Mouse (Mus musculus): ENCODE measurements around the gene Rassf5. TPM values are rescaled to one million over a fixed set of nuclear protein-coding genes. Genes with fewer than 3 reads are reported as not detected.
"Not testable (repeated sequence)": the region's sequence is repeated elsewhere in the genome, so short reads cannot be mapped to it uniquely, and the experiment has no call there.

Gene Rassf5
- polyA plus RNA-seq, 1 experiment from 2014 or later, result 18.2 TPM

DNA sequence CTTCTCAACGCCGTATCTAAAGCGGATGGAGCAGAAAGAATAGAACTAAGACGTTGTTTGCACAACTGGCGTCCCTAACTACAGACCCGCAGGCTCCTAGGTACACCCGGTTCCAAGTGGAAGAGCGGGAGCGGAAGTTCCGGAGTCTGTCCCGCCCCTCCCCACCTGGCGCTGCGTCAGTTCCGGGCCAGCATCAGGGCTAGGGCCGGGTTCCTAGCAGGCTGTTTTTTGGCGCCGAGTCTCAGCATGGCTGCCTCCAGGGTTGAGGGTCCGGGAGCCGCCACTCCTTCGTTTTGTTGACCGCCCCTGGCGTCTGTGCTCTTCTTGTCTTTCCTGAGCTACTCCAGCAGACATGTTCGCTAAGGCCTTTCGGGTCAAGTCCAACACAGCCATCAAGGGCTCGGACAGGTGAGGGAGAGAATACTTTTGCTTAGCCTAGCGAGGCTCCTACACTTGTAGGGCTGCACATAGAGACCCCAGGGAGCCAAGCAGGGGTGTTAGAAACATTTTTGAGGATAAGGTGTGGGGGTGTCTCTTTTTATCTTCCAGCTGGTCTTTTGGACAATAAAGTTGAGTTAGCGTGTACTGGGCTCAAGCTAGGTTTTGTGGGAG, 91.9 kb downstream of the Rassf5 start, which contains the start of gene Eif2d:
TSS of gene Eif2d (plus strand) at position 164 of the 612 bp plus-strand sequence.
- Histone ChIP-seq H3K4me1 (peaks cover 12% of the 10 kb centered on the region), H3K4me2 (peak within 1 kb of the TSS; percentile 92), H3K27me3 (replicated peaks) (0 out of 2 replicates have a peak, but pooled peaks cover 2% of the 10 kb centered on the region), H3K9me3 (no peaks in the 10 kb centered on the region), H3K4me3 (peak within 1 kb of the TSS; percentile 80), H3K36me3 (peaks cover 8% of the 10 kb centered on the region), H3K9ac (peak within 1 kb of the TSS; percentile 85), H3K27ac (replicated peaks) (peak within 1 kb of the TSS; percentile 63)
- under 1% methylated on average over 27 of the region's 27 CpGs for WGBS
- ATAC-seq (ENCODE audit: extremely low read depth, insufficient number of reproducible peaks, low FRiP score, low TSS enrichment), result peak; percentile 84

DNA sequence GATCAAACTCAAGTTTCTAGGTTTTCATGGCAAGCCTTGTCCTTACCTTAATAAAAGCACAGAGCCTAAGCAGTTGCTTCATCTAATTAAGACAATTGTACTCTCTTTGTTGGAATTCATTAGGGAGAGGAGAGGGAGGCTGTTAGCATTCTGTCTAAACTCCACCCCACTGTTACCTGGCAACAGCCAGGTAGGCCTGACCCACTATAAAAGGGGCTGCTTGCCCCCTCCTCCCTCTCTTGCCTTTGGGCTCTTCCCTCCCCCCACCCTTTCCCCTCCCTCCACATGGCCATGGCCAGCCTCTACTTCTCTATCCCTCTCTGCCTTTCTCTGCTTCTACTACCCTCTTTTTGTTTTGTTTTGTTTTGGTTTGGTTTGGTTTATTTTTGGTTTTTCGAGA, 95.6 kb downstream of the Rassf5 start:
- Histone ChIP-seq H3K4me2 (no peak overlapping the region), H3K4me3 (no peak overlapping the region), H3K9ac (no peak overlapping the region), H3K9me3 (no peaks in the 10 kb centered on the region), H3K36me3 (no peaks in the 10 kb centered on the region), H3K27ac (replicated peaks) (no peak overlapping the region), H3K27me3 (replicated peaks) (0 out of 2 replicates have a peak, but pooled peaks cover 4% of the 10 kb centered on the region), H3K4me1 (peaks cover 12% of the 10 kb centered on the region)
- no peak for ATAC-seq (ENCODE audit: extremely low read depth, insufficient number of reproducible peaks, low FRiP score, low TSS enrichment)
- 64% methylated on average over 1 of the region's 1 CpGs for WGBS

DNA sequence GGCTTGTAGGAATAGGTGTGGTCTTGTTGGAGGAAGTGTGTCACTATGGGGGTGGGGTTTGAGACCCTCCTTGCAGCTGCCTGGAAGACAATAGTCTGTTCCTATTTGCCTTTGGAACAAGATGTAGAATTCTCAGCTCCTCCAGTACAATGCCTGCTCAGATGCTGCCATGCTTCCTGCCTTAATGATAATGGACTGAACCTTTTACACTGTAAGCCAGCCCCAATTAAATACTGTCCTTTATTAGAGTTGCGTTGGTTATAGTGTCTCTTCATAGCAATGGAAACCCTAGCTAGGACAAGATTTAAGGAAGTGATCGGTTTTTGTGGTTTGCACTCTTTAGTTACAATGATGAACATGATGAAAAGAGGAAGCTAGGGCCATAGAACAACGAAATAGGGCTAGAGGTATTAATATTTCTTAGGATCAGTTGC, 98.9 kb downstream of the Rassf5 start:
- H3K36me3 ChIP-seq, result no peaks in the 10 kb centered on the region
- 74% methylated on average over 3 of the region's 3 CpGs for WGBS
- no peak overlapping the region for H3K9ac ChIP-seq

DNA sequence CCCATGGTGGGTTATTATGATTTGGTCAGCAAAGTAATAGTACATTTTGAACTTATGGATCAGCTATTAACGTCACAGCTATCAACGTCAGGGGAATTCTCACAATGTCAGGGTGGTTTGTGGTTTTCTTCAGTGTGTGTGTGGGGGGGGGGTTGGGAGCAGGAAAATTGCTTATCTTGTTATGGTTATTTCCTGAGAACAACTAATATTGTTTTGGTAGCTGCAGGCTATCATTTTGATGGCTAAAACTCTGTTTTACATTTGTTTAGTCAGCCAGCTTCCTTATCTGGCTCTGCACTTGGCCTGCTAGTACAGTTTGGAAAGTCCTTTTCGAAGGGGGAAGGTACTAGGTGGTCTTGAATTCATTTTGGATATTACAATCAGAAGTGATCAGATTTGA, 99.8 kb downstream of the Rassf5 start:
- not testable (repeated sequence) for ATAC-seq (ENCODE audit: extremely low read depth, insufficient number of reproducible peaks, low FRiP score, low TSS enrichment); H3K27ac ChIP-seq (replicated peaks); H3K36me3 ChIP-seq; H3K4me3 ChIP-seq; H3K4me2 ChIP-seq; H3K27me3 ChIP-seq (replicated peaks); H3K9me3 ChIP-seq; H3K9ac ChIP-seq; H3K4me1 ChIP-seq
- WGBS, result 71% methylated on average over 3 of the region's 3 CpGs

More for the DNA sequence above, 98.9 kb downstream of the Rassf5 start:
- no peak overlapping the region for H3K4me2 ChIP-seq
- no peak overlapping the region for H3K27ac ChIP-seq (replicated peaks)
- no peak overlapping the region for H3K4me3 ChIP-seq
- H3K27me3 ChIP-seq (replicated peaks), result 0 out of 2 replicates have a peak, but pooled peaks cover 4% of the 10 kb centered on the region
- no peak for ATAC-seq (ENCODE audit: extremely low read depth, insufficient number of reproducible peaks, low FRiP score, low TSS enrichment)
- H3K9me3 ChIP-seq, result no peaks in the 10 kb centered on the region
- no peaks in the 10 kb centered on the region for H3K4me1 ChIP-seq

DNA sequence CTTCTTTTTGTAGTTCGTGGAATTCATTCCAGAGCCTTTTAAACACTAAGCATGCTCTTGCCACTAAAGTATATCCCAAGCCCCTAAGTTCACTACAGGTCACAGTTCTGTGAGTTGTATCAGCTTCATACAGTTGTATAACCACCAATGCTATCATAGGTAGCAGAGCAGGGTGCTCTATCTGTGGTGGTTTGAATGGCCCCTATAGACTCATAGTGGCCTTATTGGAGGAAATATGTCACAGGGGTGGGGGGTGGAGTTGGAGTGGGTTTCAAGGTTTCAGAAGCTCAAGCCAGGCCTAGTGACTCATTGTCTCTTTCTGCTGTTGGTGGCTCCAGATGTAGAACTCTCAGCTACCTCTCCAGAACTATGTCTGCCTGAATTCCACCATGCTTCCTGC, 102.6 kb downstream of the Rassf5 start:
- WGBS, result 61% methylated on average over 1 of the region's 1 CpGs
- Histone ChIP-seq H3K9ac (no peak overlapping the region), H3K36me3 (no peaks in the 10 kb centered on the region), H3K27ac (replicated peaks) (no peak overlapping the region), H3K9me3 (no peaks in the 10 kb centered on the region), H3K4me2 (no peak overlapping the region), H3K4me3 (no peak overlapping the region), H3K4me1 (peaks cover 10% of the 10 kb centered on the region), H3K27me3 (replicated peaks) (no peaks in the 10 kb centered on the region)
- no peak for ATAC-seq (ENCODE audit: extremely low read depth, insufficient number of reproducible peaks, low FRiP score, low TSS enrichment)

DNA sequence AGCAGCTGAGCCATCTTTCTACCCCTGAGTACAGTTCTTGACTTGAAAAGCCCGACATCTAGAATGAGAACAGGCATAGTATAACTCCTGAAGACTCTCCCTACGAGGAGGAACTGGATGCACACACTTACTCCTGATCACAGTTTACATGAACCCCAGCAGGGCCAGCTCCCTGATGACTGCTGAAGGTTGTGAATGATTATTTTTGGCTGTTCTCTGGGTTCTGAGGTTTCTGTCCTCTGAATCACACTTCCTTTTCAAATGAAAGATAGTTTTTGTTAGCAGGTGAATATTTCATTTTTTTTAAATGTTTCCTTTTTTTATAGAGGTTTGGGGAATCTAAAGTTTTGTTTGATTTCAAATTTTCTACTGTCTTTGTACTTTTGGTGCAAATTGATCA, 103.6 kb downstream of the Rassf5 start:
- Histone ChIP-seq H3K4me2 (no peak overlapping the region), H3K27me3 (replicated peaks) (no peaks in the 10 kb centered on the region), H3K36me3 (no peaks in the 10 kb centered on the region), H3K9ac (no peak overlapping the region), H3K4me1 (peaks cover 15% of the 10 kb centered on the region), H3K9me3 (no peaks in the 10 kb centered on the region), H3K4me3 (no peak overlapping the region), H3K27ac (replicated peaks) (no peak overlapping the region)
- ATAC-seq (ENCODE audit: extremely low read depth, insufficient number of reproducible peaks, low FRiP score, low TSS enrichment), result no peak
- WGBS, result 57% methylated on average over 2 of the region's 2 CpGs

DNA sequence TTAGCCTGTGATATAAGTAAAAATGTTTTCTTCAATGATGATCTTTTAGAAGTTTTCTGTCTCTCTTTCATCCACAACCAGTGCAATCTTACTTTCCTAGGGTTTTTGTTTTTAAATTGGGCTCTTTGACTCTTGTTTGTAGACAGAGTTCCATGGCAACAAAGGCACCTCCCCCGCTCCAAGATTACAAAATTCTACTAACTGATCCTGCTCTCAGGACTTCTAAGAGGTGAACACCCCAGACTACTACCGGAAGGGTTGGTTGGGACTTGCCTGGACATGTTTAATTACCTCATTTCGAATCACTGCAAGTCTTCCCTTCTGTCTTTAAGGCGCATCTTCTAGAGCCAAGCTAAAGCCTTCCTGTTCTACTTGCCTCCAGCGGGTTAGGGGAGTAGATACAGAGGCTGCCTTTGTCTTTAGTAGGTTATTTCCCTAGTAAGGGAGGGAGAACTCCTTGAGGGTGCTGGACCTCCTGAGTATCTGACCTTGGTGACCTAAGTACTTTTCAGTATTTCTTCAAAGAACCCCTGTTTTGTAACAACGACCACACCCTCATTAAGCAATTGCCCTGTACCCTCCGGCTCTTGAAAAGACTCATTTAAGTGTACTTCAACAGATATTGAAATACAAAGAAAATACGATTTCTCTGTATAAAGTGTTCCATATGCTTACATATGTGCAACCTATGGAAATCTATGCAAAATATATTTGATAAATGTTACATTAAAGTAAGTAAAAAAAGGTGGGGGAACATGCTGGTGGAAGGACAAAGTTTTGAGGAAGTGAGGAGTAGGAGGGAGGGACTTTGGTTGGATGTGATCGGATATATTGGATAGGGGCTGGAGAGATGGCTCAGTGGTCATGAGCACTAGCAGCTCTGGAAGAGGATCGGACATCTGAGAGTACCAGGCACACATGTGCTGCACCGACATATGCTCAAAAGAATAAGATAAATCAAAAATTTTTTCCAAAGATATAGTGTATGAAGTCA, 105.7 kb downstream of the Rassf5 start:
- peak overlapping the region; percentile 83 for H3K4me2 ChIP-seq
- H3K4me3 ChIP-seq, result peak overlapping the region; percentile 80
- 69% methylated on average over 11 of the region's 11 CpGs for WGBS
- H3K27me3 ChIP-seq (replicated peaks), result no peaks in the 10 kb centered on the region
- peaks cover 26% of the 10 kb centered on the region for H3K4me1 ChIP-seq
- H3K27ac ChIP-seq (replicated peaks), result peak overlapping the region; percentile 87
- ATAC-seq (ENCODE audit: extremely low read depth, insufficient number of reproducible peaks, low FRiP score, low TSS enrichment), result no peak
- no peaks in the 10 kb centered on the region for H3K36me3 ChIP-seq
- H3K9ac ChIP-seq, result peak overlapping the region; percentile 86; the same call in 1 of the 2 replicates
- no peaks in the 10 kb centered on the region for H3K9me3 ChIP-seq

DNA sequence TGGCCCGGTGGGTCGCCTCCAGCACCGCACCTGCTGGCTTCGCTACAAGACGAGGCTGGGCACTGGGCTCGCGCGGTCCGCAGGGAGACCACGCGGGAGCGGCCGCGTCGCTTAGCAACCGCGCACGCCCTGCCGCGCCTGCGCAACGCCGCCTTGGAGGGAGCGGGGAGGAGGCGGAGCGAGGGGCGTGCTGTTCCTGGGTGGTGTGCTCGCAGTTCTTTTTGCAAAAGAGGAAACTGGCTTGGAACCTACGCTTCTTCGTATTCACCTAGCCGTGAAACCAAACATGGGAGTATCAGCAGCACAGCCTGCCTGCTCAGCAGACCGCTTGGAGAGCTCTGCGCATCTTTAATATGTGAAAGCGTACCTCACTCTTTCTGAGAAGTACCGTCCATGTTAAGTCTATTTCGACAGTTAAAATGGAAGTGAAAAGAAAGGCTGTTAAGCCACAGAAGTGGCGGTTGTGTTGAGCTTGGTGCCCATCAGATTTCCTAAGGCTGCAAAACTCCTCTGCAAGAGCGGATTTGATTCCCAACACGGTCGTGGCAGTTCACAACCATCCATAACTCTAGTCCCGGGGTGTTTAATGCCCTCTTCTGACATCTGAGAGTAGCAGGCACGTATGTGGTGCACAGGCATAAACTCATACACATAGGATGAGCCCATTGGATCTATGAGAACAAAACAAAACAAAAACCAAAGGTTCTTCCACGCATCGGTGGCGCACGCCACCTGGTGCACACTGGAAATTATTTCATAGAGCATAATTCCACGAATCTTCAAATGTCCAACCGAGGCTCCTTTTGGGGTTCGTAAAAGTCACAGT, 106.7 kb downstream of the Rassf5 start, which contains the start of gene Dyrk3:
TSS of gene Dyrk3 (minus strand) at position 150 of the 826 bp plus-strand sequence.
- Histone ChIP-seq H3K9me3 (no peaks in the 10 kb centered on the region), H3K9ac (peak within 1 kb of the TSS; percentile 86), H3K27ac (replicated peaks) (peak within 1 kb of the TSS; percentile 87), H3K36me3 (no peaks in the 10 kb centered on the region), H3K27me3 (replicated peaks) (no peaks in the 10 kb centered on the region), H3K4me2 (peak within 1 kb of the TSS; percentile 83), H3K4me1 (peaks cover 31% of the 10 kb centered on the region), H3K4me3 (peak within 1 kb of the TSS; percentile 80)
- ATAC-seq (ENCODE audit: extremely low read depth, insufficient number of reproducible peaks, low FRiP score, low TSS enrichment), result peak; percentile 94
- 4% methylated on average over 49 of the region's 49 CpGs for WGBS

DNA sequence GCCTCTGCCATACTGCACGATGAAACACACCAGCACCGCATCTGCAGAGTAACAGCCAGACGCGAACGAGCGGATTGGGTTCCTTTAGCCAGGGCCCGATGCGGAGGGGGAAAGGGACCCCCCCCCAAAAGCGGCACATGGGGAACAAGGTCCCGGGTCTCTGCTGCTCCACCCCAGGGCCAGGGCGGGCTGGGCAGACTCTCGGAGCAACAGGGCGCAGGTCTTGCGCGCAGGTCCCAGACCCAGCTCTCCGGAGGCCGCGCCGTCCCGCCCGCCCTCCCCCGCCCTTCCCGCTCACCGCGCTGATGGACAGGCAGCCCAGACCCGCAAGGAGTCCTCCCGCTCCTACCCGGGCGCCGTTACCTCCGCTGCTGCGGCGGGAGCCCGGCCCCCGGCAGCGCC, 107.3 kb downstream of the Rassf5 start:
- H3K9ac ChIP-seq, result peak overlapping the region; percentile 86
- H3K9me3 ChIP-seq, result no peaks in the 10 kb centered on the region
- H3K4me3 ChIP-seq, result peak overlapping the region; percentile 80
- no peaks in the 10 kb centered on the region for H3K36me3 ChIP-seq
- peak overlapping the region; percentile 83 for H3K4me2 ChIP-seq
- 1% methylated on average over 36 of the region's 36 CpGs for WGBS
- peaks cover 31% of the 10 kb centered on the region for H3K4me1 ChIP-seq
- ATAC-seq (ENCODE audit: extremely low read depth, insufficient number of reproducible peaks, low FRiP score, low TSS enrichment), result no peak; the same call in 1 of the 2 replicates
- no peaks in the 10 kb centered on the region for H3K27me3 ChIP-seq (replicated peaks)
- peak overlapping the region; percentile 87; the same call in 1 of the 2 replicates for H3K27ac ChIP-seq (replicated peaks)

DNA sequence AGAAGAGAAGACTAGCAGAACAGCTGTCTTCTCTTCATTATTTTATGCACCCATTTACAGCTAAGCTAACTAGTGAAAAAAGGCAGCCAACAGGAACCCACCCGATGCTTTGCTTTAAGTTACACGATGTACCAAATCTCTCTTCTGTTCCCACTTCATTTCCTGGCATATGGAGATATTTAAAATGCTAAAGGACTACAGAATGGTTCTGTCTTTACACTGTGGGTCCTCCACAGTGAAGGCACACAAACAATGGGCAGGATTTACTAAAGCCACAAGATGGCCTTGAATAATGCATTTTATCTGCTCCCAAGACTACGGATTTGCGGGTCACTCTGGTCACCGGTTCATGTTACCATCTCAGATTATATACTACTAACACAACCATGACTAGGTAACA, 107.9 kb downstream of the Rassf5 start:
- no peaks in the 10 kb centered on the region for H3K9me3 ChIP-seq
- peak overlapping the region; percentile 80 for H3K4me3 ChIP-seq
- no peaks in the 10 kb centered on the region for H3K27me3 ChIP-seq (replicated peaks)
- H3K9ac ChIP-seq, result peak overlapping the region; percentile 37; the same call in 1 of the 2 replicates
- H3K4me2 ChIP-seq, result peak overlapping the region; percentile 83
- no peaks in the 10 kb centered on the region for H3K36me3 ChIP-seq
- 33% methylated on average over 5 of the region's 5 CpGs for WGBS
- H3K4me1 ChIP-seq, result peaks cover 31% of the 10 kb centered on the region
- no peak overlapping the region for H3K27ac ChIP-seq (replicated peaks)
- ATAC-seq (ENCODE audit: extremely low read depth, insufficient number of reproducible peaks, low FRiP score, low TSS enrichment), result no peak
